Mouse (Mus musculus): ENCODE data around the gene Srp14.

DNA sequence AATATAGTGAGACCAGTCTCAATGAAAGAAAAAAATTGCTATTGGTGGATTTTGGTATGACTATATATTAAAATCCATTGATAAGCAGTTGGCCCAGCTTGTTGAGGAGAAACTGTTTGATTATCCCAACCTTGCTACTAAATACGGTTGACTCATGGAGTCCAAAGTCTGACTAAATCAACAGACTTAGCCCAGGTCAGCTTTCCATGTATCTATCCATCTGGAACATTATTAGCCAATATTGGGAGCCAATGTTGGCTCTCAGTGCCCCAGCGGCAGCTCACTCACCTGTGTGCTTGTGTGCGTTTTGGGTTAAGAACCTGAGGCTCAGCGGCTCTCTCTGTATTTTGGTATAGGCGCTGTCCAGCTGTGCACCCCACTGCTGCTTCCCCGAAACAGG, 28.5 kb downstream of the Srp14 start:
- no peak for TF ChIP-seq CTCF (IDR thresholded peaks at IDR 0.05; ENCODE audit: insufficient read depth, low read depth, low read length)
- no peak for TF ChIP-seq POLR2A (IDR thresholded peaks at IDR 0.05; ENCODE audit: insufficient read depth, low read depth, low read length)
